Mouse (Mus musculus) heart, adult 2 months (tissue): ENCODE data around the gene Clp1.

Experiments used
- CTCF ChIP-seq: fragments of 200-600 bp; IDR thresholded peaks from 2 replicates; pipeline ENCODE4 v1.8.1; 2022; ENCODE audit warnings: antibody characterized with exemption, mild to moderate bottlenecking, moderate library complexity
- EP300 ChIP-seq: fragments of 200-500 bp; IDR thresholded peaks from 2 replicates; pipeline ENCODE4 v1.6.1; 2011; ENCODE audit warnings: low read depth, low read length, control low read depth; ENCODE audit not compliant: insufficient read depth
- POLR2A ChIP-seq: fragments of 200-500 bp; IDR thresholded peaks from 2 replicates; pipeline ENCODE4 v1.6.1; 2011; ENCODE audit warnings: mild to moderate bottlenecking, low read depth, low read length, control low read depth; ENCODE audit not compliant: insufficient read depth

DNA sequence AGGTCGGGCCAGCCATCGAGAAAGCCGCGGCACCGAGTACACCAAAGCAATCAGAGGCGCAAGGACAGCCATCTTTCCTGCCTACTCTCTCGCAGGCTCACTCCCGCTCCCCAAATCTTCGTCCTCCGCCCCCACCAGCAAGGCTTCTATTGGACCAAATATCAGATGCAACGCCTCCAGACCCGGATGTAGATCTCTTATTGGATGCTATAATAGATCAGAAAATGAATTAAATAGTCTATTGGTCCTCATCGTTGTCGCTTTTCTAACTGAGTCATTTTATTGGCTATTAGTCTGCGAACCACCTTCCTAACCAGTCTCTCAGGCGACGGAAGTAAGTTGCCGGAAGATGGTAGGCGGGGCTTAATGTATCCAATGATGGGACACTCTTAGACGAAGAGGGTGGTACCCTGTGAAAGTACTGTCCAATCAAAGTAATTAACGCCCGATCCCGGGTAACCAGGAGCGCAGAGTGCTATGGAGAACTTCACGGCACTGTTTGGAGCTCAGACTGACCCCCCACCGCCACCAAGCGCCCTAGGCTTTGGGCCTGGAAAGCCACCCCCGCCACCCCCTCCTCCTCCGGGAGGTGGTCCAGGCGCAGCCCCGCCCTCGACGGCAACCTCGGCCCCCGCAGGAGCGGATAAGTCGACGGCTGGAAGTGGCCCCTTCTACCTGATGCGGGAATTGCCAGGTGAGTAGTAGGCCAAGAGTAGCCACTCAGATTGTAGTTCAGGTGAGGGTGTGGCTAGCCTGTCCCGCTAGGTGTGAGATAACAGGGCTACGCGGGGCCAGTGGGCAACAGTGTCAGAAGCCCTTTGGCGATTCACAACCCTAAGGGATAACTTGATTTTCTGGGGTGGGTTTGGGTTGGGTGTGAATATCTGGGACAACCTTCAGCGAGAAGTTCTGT lies 48.9 kb downstream of the Clp1 start, which contains the start of the genes Gm28635 and Med19:
- TF ChIP-seq POLR2A (peak; percentile 69), EP300 (0 out of 2 replicates have a peak, but pooled peaks have one; percentile 21), CTCF (no peak)
